Mouse (Mus musculus): ENCODE data around the gene A830018L16Rik.

GRCm38 (mm10) chr1:11873573-11873972 is 459.7 kb downstream of the A830018L16Rik start:
- TF ChIP-seq POLR2A (IDR thresholded peaks at IDR 0.05; ENCODE audit: insufficient read depth, low read length) (no peak), EP300 (IDR thresholded peaks at IDR 0.05; ENCODE audit: insufficient read depth, low read depth, low read length) (no peak)

All from ES-Bruce4 (cell line).